Mouse (Mus musculus) midbrain, embryonic 12.5 days (tissue): Measurements from ENCODE around the gene Frem2. TPM values are rescaled to one million over a fixed set of nuclear protein-coding genes. Genes with fewer than 3 reads are reported as not detected.

Experiments used
- ATAC-seq: fragments of 200-750 bp; cut with Nextera tagmentation; 2 replicates; pipeline ENCODE4 v1.8.0; 2017; ENCODE audit warnings: low read depth, moderate TSS enrichment, moderate library complexity; ENCODE audit not compliant: low FRiP score
- H3K27ac ChIP-seq: fragments of 300-500 bp; sonication (generic); replicated peaks from 2 replicates; pipeline ENCODE4 v1.5.1; 2016; ENCODE audit warnings: mild to moderate bottlenecking
- H3K27me3 ChIP-seq: fragments of 300-500 bp; sonication (generic); 2 replicates; pipeline ENCODE4 v1.6.1; 2016; ENCODE audit warnings: mild to moderate bottlenecking
- H3K36me3 ChIP-seq: fragments of 300-500 bp; sonication (generic); 2 replicates; pipeline ENCODE4 v1.6.1; 2016
- H3K4me1 ChIP-seq: fragments of 300-500 bp; sonication (generic); 2 replicates; pipeline ENCODE4 v1.6.1; 2016
- H3K4me2 ChIP-seq: fragments of 300-500 bp; sonication (generic); replicated peaks from 2 replicates; pipeline ENCODE4 v1.6.1; 2016; ENCODE audit warnings: mild to moderate bottlenecking, moderate library complexity
- H3K4me3 ChIP-seq: fragments of 300-500 bp; sonication (generic); 2 replicates; pipeline ENCODE4 v1.5.1; 2016; ENCODE audit warnings: mild to moderate bottlenecking
- H3K9ac ChIP-seq: fragments of 300-500 bp; sonication (generic); replicated peaks from 2 replicates; pipeline ENCODE4 v1.6.1; 2016; ENCODE audit warnings: mild to moderate bottlenecking, moderate library complexity
- H3K9me3 ChIP-seq: fragments of 300-500 bp; sonication (generic); 2 replicates; pipeline ENCODE4 v1.6.1; 2016; ENCODE audit warnings: mild to moderate bottlenecking
- WGBS: fragments of 180-500 bp; shearing (Covaris S2); methylation state at CpG from one replicate; pipeline ENCODE4 v1.1.7; 2016; 5-methylcytosine and 5-hydroxymethylcytosine counted together
- polyA plus RNA-seq: library from polyadenylated mRNA; unstranded; fragments of >200 nt; fragmentation: Nextera tagmentation; extraction: Ambion mirVana; gene quantifications from 2 replicates; pipeline ENCODE4 v1.2.1, GENCODE M21; 2016

Frem2 gene
- polyA plus RNA-seq, 1 experiment from 2014 or later = 1.6 TPM

DNA sequence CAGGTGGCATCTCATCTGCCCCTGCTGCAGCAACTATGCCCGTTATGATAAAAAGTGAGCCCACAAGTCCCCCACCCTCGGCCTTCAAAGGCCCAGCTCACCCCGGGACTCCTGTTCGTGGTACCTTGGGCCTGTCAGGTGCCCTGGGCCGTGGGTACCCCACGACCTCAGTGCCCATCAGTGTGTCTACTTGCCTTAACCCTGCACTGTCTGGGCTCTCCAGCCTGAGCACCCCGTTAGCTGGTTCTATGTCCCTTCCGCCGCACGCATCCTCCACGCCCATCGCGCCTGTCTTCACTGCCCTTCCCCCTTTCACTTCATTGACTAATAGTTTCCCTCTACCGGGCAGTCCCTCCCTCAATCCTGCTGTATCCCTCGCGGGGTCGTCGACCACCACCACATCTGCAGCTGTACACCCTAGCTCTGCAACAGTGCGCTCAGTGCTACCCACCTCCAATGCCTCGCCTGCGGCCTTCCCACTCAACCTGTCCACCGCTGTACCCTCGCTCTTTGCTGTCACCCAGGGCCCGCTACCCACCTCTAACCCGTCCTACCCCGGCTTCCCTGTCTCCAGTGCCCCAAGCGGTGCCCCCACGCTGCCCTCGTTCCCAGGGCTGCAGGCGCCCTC is 178.6 kb downstream of the Frem2 start:
- H3K4me2 ChIP-seq = no peak overlapping the region
- peak; percentile 38; the same call in 1 of the 2 replicates for ATAC-seq
- 97% methylated on average over 30 of the region's 30 CpGs for WGBS
- no peaks in the 10 kb centered on the region for H3K4me1 ChIP-seq
- H3K27ac ChIP-seq = no peak overlapping the region
- H3K9ac ChIP-seq = no peak overlapping the region
- no peaks in the 10 kb centered on the region for H3K27me3 ChIP-seq
- no peak overlapping the region for H3K4me3 ChIP-seq
- H3K36me3 ChIP-seq = peaks cover 85% of the 10 kb centered on the region
- H3K9me3 ChIP-seq = no peaks in the 10 kb centered on the region

DNA sequence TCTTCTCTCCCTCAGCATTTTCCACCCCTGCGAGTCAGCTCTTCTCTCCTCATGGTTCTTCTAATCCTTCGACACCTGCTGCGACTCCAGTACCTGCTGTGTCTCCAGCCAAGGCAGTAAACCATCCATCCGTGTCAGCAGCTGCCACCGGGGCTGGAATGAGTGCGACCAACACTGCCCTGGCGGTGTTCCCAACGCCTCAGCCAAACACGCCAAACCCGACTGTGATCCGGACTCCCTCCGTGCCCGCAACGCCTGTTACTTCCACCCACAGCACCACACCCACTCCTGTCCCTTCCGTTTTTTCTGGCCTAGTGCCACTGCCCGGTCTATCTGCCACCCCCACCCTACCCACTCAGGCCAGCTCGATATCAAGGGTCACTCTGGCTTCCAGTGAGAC is 179.7 kb downstream of the Frem2 start:
- Histone ChIP-seq H3K4me3 (no peak overlapping the region), H3K27ac (no peak overlapping the region), H3K9me3 (no peaks in the 10 kb centered on the region), H3K36me3 (peaks cover 91% of the 10 kb centered on the region), H3K4me1 (no peaks in the 10 kb centered on the region), H3K27me3 (no peaks in the 10 kb centered on the region), H3K4me2 (no peak overlapping the region), H3K9ac (no peak overlapping the region)
- ATAC-seq = no peak
- 96% methylated on average over 17 of the region's 17 CpGs for WGBS

DNA sequence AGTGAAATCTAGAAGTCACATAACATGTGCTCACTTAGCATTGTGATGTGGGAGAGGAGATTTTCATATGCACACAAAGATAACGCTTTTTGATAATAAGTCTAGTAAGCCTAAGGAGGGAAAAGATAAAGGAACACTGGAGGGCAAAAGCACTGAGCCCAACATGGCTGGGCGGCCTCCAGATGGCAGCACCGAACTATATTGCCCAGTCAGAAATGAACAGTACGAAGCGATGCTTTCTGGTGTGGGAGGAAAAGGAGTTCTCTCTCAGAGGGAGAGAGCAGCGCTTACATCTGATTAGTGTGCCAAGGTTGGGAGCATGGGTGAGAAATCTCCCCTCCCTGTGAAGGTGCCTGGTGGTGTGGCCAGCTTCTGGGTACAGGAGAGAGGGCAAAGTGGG is 181.3 kb downstream of the Frem2 start:
- H3K4me3 ChIP-seq = no peak overlapping the region
- no peaks in the 10 kb centered on the region for H3K9me3 ChIP-seq
- no peak overlapping the region for H3K4me2 ChIP-seq
- no peaks in the 10 kb centered on the region for H3K27me3 ChIP-seq
- peaks cover 94% of the 10 kb centered on the region for H3K36me3 ChIP-seq
- H3K4me1 ChIP-seq = no peaks in the 10 kb centered on the region
- ATAC-seq = no peak
- 74% methylated on average over 6 of the region's 6 CpGs for WGBS
- H3K27ac ChIP-seq = no peak overlapping the region
- H3K9ac ChIP-seq = no peak overlapping the region

- Histone ChIP-seq H3K27me3 (no peaks in the 10 kb centered on the region), H3K36me3 (peaks cover 96% of the 10 kb centered on the region), H3K9me3 (no peaks in the 10 kb centered on the region), H3K27ac (no peak overlapping the region), H3K4me2 (no peak overlapping the region), H3K4me1 (no peaks in the 10 kb centered on the region), H3K4me3 (no peak overlapping the region), H3K9ac (no peak overlapping the region)
- ATAC-seq = no peak
- 84% methylated on average over 4 of the region's 4 CpGs for WGBS
These were observed 183.0 kb downstream of the Frem2 start for GRCm38 (mm10) chr3:53474179-53474578.

DNA sequence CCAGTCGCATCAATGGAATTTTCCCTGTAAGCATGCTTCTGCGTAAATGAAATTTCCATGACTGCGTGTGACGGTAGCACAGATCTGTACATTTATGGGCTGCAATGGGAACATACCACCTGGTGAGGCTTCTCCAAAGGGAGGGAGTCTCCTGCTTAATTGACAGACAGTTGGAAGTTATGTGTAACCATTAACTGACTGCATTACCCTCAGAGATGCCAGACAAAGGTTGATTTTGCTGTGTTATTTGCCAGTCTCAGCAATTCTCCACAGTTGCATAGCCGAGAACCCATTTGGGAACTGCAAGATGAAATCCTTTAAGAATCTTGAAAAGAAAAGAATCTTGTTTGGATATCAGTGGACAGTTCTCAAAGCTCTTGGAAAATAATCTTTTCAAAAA is 185.1 kb downstream of the Frem2 start:
- Histone ChIP-seq H3K27me3 (no peaks in the 10 kb centered on the region), H3K36me3 (peaks cover 78% of the 10 kb centered on the region), H3K4me3 (no peak overlapping the region), H3K9ac (no peak overlapping the region), H3K9me3 (no peaks in the 10 kb centered on the region), H3K4me1 (0 out of 2 replicates have a peak, but pooled peaks cover 6% of the 10 kb centered on the region), H3K27ac (no peak overlapping the region), H3K4me2 (no peak overlapping the region)
- no peak for ATAC-seq
- 95% methylated on average over 5 of the region's 5 CpGs for WGBS

DNA sequence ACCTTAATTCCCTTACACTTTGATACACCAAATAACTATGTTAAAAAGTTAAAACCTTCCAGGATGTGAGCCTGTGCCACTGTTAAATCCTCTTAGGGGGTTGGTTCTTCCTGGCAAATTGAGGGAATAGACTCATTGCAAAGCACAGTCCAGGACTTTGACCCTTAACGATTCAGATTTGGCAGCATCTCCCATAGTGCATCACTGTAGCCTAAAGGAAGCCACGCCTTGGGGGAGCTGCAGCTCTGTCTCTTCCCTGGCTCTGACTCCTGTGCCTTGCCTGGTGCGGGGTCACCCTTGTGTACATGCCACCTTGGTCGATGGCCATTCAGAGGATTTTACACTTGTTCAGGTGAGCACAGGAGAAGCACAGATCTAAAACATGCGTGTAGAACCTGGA is 187.5 kb downstream of the Frem2 start:
- peaks cover 57% of the 10 kb centered on the region for H3K36me3 ChIP-seq
- no peaks in the 10 kb centered on the region for H3K9me3 ChIP-seq
- no peak overlapping the region for H3K4me3 ChIP-seq
- WGBS = 94% methylated on average over 5 of the region's 5 CpGs
- H3K9ac ChIP-seq = no peak overlapping the region
- ATAC-seq = no peak
- H3K27me3 ChIP-seq = no peaks in the 10 kb centered on the region
- no peak overlapping the region for H3K4me2 ChIP-seq
- H3K4me1 ChIP-seq = peaks cover 23% of the 10 kb centered on the region
- H3K27ac ChIP-seq = no peak overlapping the region

GRCm38 (mm10) chr3:53467356-53467755 is 189.8 kb downstream of the Frem2 start:
- Histone ChIP-seq H3K36me3 (peaks cover 34% of the 10 kb centered on the region), H3K4me1 (peaks cover 27% of the 10 kb centered on the region), H3K27me3 (no peaks in the 10 kb centered on the region), H3K4me2 (no peak overlapping the region), H3K9me3 (no peaks in the 10 kb centered on the region), H3K27ac (no peak overlapping the region), H3K9ac (no peak overlapping the region), H3K4me3 (no peak overlapping the region)
- 82% methylated on average over 5 of the region's 5 CpGs for WGBS
- no peak for ATAC-seq

GRCm38 (mm10) chr3:53466481-53466880 is 190.7 kb downstream of the Frem2 start:
- H3K9ac ChIP-seq = no peak overlapping the region; the same call in 1 of the 2 replicates
- peaks cover 25% of the 10 kb centered on the region for H3K36me3 ChIP-seq
- H3K9me3 ChIP-seq = no peaks in the 10 kb centered on the region
- no peak for ATAC-seq
- WGBS = 64% methylated on average over 9 of the region's 9 CpGs
- H3K4me2 ChIP-seq = peak overlapping the region; percentile 79
- no peaks in the 10 kb centered on the region for H3K27me3 ChIP-seq
- no peak overlapping the region for H3K27ac ChIP-seq
- peak overlapping the region; percentile 8 for H3K4me3 ChIP-seq
- peaks cover 32% of the 10 kb centered on the region for H3K4me1 ChIP-seq

DNA sequence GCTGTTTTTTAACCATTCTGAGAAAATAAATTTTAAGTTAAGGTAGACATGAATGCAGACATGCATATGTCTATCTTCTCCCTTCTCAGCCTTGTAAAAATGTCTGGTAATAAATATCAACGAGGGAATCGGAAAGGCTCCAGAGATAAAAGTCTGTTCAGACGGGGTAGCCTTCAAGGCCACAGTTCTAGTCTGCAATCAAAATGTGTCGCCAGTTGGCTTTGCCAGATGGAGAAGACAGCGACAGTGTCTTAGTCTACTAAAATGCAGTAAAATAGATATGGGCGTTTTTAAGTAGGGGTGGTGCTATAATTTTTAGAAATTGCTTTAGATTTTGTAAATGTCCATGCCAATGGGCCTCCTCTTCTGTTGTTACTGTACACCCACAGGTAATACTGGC is 191.8 kb downstream of the Frem2 start:
- WGBS = 69% methylated on average over 6 of the region's 6 CpGs
- Histone ChIP-seq H3K9ac (peak overlapping the region; percentile 31; the same call in 1 of the 2 replicates), H3K4me1 (peaks cover 33% of the 10 kb centered on the region), H3K27me3 (no peaks in the 10 kb centered on the region), H3K27ac (no peak overlapping the region), H3K9me3 (no peaks in the 10 kb centered on the region), H3K4me2 (peak overlapping the region; percentile 79), H3K4me3 (peak overlapping the region; percentile 92), H3K36me3 (peaks cover 18% of the 10 kb centered on the region)
- ATAC-seq = no peak

- Histone ChIP-seq H3K27me3 (no peaks in the 10 kb centered on the region), H3K9ac (peak overlapping the region; percentile 89), H3K36me3 (peaks cover 18% of the 10 kb centered on the region), H3K9me3 (no peaks in the 10 kb centered on the region), H3K4me3 (peak overlapping the region; percentile 92), H3K4me2 (peak overlapping the region; percentile 79), H3K4me1 (peaks cover 33% of the 10 kb centered on the region), H3K27ac (peak overlapping the region; percentile 88)
- no peak for ATAC-seq
- WGBS = under 1% methylated on average over 20 of the region's 20 CpGs
These were observed 192.9 kb downstream of the Frem2 start for GRCm38 (mm10) chr3:53464146-53464698.
